Mouse (Mus musculus): ENCODE results near the gene Pnpo. TPM values are rescaled to one million over a fixed set of nuclear protein-coding genes. Genes with fewer than 3 reads are reported as not detected.
A peak's percentile ranks its signal among the peaks of the same experiment; 100 is the strongest.

Gene Pnpo
- 10 to 100 TPM; 11.3 to 12.9 TPM for total RNA-seq (2021)

DNA sequence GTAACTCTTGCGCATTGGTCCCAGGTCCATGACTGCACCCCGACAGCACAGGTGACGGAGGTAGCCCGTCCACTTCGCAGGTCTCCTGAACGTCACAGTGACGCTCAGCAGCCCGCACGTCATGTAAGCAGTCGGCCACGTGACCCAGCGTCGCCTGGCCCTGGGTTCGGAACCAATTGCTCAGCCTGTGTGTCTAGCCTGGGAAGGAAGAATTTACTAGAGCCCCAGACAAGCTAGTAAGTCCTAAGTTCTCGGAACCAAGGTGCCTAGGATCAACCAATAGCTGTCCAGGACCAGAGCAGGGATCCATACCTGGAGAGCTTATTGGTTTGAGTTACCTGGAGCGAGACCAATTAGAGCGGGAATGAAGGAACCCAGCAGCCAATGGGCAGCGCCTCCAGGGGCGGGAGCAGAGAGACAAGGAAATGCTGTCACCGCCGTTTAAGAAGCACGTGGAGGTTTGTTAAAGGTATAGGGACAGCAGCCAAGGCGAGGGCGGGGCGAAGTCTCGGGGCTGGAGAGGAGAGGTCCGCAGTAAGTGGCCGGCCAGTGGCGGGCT, at the start of gene Pnpo:
Gene Pnpo, minus strand, starts transcription at position 241 of the 559 bp plus-strand sequence.
- intact Hi-C loops (cut with DNase I): no loop called here
- peak; percentile 89 for DNase-seq (ENCODE audit: low spot score)

DNA sequence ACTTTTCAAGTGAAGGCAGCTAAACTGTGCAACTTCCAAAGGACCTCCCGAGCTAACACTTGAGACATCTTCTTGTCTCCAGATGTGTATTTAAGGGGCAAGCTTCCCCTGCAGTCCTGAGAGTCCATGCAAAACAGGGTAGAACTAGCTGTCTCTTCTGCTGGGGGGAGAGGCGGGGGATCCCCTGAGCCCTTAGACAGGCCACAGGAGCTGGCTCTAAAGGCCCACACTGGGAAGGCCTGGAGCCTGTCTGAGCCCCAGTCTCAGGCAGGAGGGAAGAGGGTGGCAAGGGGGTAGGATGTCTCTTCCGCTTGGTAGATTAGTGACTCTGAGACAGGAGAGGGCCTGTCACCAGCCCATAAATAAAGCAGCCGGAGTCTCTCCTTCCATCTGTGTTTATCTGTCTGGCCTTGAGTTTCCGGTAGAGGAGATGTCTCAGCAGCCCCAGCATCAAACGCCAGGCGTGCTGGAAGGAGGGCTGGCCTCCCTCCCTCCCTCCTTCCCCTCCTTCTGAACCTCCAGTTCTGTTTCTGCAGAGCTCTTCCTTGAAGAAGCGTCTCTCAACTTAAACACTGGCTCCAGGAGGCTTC, 49.0 kb upstream of the Pnpo start:
- DNase-seq (ENCODE audit: low spot score): no peak
- intact Hi-C loops (cut with DNase I): no loop called here

DNA sequence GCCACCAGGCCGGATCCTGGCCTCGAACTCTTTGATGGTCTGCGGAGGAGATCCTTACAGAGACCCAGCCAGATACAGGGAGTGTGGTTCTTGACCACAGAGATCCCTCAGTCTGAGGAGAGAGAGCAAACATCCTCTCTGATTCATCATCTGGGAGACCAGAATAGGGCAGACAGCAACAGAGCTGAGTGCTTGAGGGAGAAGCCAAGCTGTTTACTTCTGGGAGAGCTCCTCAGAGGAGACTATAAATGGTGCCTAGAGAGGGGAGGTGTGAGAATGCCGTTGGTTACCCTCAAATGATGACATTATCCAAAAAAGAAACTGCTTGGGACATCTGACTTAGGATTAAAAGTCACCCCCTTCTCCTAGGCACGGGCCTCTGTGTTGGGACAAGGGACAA, 47.7 kb upstream of the Pnpo start:
- no peak for DNase-seq (ENCODE audit: low spot score)
- intact Hi-C loops (cut with DNase I): no loop called here

DNA sequence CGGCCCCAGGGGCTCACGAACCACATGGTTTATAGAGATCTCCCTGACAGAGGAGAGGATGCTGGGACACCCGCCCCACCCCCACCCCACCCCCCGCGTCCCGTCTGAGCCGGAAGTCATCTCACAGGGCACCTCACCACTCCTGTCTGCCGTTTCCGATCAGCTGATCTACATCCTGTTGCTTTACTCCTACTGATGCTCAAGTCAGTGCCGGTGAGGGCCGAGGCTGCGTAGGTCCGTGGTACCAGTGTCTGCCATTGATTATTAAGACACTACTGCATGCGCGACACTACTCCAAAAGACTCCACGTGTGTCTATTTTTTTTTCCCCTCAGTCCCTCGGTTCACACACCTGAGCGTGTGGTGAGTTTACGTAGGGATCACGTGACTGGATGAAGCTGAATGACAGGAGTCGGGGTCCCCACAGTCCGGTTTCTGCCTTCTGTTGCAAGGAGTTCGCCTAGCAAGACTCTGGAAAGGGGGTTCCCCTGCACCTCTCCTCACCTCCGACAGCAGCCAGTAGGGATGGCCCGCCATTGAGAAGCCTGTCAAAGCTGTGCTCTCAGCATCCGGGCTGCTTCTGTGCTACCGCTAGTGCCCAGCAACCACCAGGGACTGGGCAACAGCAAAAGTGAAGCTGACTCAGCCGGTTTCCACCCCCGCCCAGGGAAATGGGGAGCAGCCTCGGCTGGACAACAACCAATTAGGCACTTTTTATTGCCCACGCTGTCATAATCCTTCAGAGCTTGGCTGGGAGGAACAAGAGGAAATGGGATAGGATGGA, 44.3 kb upstream of the Pnpo start:
- intact Hi-C loops (cut with DNase I): no loop called here
- DNase-seq (ENCODE audit: low spot score): no peak

DNA sequence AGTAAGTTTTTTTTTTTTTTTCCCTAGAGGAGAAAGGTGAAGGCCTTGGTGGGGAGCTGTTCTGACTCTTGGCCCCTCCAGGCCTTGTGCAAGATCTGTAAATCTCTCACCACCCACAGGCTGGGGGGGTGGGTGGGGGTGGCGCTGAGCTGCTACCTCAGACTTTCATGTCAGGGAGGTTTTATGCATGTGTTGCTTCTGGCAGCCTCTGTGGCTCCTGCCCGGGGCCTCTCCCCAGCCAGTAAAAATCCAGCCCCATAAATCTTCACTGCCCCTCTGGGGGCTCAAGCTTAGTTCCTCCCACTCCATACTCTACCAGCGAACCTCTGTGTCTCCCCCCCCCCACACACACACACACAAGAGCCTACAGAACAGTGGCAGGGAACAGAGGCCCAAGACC, 42.7 kb upstream of the Pnpo start:
- no peak for DNase-seq (ENCODE audit: low spot score)
- intact Hi-C loops (cut with DNase I): no loop called here

DNA sequence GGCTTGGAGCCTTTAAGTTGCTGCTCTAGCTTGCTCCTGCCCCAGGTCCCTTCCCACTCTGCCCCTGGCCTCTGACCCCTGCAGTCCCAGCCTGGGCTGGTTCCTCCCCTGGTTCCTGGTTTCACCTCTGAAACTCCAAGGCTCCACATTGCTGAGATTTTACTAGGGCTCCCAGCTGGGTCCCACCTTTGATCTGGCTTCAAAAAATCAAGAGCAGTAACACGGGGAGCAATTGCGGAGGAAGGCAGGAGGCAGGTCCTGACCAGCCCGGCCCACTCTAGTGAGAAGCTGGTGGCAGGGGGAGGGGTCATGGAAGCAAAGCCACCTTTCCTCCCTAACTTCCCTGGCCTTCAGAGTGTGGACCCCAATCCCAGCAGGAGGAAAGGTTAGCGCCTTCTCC, 41.1 kb upstream of the Pnpo start:
- intact Hi-C loops (cut with DNase I): loop anchor here (5.0 kb wide), 1 partner anchor 197 kb away; no protein-coding TSS in a partner anchor
- DNase-seq (ENCODE audit: low spot score): no peak

DNA sequence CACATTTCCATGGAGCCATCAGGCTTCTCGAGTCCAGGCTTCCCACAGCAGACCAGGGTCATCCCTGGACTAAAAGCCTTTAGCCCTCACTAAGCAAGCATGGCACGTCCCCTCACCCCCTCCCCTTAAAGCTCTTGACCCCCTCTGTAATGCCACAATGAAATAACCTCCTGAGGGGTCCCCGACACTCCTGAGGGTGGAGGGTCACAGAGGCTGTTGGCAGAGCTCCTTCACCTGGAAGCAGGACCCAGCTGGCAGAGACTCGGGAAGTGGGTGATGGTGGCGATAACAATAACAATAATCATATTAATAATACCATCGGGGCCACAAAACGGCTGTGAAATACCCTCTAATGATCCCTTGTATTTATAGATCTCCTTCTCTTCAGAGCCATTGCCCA, 39.1 kb upstream of the Pnpo start, which contains the start of gene Sp2:
Gene Sp2, minus strand, starts transcription at position 101 of the 400 bp plus-strand sequence.
- intact Hi-C loops (cut with DNase I): loop anchor here (1.0 to 5.0 kb wide), 2 partner anchors 40 to 199 kb away; no protein-coding TSS in a partner anchor
- no peak for DNase-seq (ENCODE audit: low spot score)

DNA sequence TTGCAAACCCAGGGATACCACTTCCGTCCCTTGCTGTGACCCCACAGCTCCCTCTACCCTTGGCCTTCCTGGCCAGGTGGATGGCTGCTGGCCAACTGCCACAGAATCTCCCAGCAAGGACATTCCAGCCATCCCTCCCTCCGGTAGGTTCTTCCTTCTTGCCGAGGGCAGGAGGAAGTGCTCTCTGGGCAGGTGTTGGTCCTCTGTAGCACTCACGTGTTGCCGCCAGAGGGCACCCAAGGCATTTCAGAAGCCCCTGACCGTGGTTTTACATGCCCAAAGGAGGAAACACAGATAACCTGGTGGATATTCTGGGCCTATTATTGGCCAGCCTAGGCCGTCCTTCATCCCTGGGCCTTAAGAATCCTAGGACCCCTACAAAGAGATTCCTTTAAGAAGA, 38.6 kb upstream of the Pnpo start:
- DNase-seq (ENCODE audit: low spot score): peak; percentile 49
- intact Hi-C loops (cut with DNase I): loop anchor here (1.0 to 5.0 kb wide), 2 partner anchors 41 to 200 kb away; no protein-coding TSS in a partner anchor

DNA sequence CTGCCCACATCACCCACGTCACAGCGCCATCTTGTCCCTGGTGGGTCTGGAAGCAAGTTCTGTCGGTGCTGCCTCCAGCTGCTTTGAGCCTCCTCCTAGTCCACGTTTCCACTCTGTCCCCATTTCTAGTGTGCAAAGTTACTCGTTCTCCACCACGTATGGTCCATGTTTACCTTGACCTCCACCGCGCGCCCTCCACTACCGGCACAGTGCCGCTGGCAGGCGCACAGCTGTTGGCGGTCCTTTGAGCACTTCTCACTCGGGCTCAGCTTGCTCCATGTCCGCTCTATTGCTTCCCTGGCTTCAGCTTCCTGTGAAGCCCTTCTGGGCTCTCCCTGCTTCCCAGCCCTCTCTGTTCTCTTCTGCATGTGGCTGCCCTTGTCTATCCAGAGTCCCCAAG, 37.7 kb upstream of the Pnpo start:
- no peak for DNase-seq (ENCODE audit: low spot score)
- intact Hi-C loops (cut with DNase I): loop anchor here (5.0 kb wide), 1 partner anchor 201 kb away; no protein-coding TSS in a partner anchor

DNA sequence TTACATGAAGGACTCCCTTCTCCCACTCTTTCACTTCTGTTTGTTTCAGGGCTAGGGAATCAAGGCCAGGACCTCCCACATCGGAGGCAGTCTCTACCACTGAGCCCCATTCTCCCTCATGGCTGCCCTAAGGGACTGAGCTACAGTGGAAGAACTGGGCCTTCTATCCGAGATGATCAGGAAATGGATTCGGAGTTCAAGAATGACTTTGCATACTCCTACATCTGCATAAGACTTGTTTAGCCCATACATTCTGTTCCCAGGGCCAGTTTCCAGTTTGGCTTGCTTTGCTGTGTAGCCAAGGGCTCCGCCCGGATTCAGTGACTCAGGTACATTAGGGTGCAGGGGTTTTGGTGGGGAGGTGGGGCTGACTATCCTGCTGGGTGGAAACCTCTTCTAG, 36.2 kb upstream of the Pnpo start:
- DNase-seq (ENCODE audit: low spot score): no peak
- intact Hi-C loops (cut with DNase I): loop anchor here (5.0 kb wide), 1 partner anchor 202 kb away; no protein-coding TSS in a partner anchor

DNA sequence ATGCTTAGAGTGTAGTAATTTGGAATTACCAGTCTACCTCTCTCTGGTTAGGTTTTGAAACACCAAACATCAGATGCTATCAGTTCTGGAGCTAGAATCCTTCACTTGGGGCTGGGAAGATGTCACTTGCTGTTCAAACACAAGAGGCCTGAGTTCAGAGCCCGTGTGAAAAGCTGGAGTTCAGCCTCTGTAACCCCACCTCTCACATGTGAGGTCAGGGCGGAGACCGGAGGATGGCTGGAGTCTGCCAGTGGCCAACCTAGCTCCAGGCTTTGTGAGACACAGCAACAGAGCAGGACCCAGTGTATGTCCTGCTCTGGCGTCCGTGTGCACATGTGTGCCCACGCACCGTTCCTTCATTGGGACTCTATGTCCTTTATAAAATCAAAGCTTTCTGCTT, 35.5 kb upstream of the Pnpo start:
- DNase-seq (ENCODE audit: low spot score): no peak
- intact Hi-C loops (cut with DNase I): no loop called here

DNA sequence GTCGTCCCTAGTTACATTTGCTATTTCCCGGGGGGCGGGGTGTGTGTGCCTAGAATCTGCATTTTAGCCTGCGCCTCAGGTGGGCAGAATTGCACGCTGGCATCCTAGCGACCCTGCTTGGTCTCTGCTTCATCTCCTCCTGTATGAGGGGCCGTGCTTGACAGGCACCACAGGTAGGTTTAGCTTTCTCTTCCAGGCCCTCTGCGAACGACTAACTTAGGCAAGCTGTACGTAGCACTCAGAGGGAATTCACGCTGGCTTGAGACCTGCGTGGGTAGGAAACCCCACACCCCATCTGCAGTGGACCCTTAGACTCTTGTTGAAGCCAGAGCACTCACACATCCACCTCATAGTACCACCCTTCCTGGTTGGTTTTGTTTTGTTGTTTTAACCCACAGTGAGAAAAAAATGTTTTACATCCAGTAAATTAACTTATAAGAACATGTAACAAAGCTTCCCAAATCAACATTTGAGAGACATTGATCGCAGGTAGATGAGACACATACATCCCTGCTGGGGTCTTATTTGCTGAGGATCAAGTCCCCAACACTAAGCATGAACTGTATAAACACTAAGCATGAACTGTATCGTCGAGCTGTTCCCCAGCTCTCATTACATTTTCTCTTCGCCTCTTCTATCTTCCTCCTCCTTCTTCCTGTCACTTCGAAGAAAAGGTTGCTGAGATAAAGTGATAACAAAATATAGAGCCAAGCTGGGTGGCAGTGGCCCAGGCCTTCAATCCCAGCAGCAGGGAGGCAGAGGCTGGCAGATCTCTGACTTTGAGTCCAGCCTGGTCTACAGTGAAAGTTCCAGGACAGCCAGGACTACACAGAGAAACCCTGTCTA, 34.8 kb upstream of the Pnpo start:
- DNase-seq (ENCODE audit: low spot score): no peak
- intact Hi-C loops (cut with DNase I): no loop called here

DNA sequence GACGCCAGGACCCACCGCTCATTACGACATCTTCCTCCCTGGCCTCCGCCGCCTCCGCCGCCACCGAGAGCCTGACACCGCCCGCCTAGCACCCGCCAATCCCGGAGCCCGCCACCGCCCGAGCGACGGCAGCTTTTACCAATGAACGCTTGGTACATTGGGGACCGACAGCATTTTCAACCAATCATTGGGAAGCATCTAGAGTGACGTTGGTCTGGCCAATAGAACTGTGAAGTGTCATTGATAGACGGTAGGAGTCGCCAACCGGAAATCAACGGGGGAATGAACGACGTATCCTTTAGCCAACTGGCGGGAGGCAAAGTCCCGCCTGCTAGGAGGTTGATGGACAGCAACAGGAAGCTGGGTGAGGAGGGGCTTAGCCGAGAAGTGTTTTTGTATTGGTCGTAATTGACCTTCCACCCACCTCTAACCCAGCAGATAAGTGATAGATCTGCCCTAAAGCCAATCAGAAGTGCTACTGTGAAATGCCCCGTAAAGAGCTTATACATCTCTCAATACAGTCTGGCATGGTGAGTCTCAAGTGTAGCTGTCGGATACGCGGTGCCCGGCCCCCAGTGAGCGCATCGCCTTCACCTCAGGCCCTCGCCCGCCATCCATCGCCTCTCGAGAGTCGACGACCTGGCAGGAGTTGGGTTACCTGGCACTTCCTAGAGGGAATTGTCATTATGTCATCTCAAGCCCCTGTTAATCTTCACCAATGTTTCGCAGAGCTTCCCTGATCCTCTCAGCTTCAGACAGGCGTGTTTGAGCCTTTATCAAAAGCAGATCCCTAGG, 34.0 kb upstream of the Pnpo start:
- intact Hi-C loops (cut with DNase I): no loop called here
- peak; percentile 100 for DNase-seq (ENCODE audit: low spot score)

DNA sequence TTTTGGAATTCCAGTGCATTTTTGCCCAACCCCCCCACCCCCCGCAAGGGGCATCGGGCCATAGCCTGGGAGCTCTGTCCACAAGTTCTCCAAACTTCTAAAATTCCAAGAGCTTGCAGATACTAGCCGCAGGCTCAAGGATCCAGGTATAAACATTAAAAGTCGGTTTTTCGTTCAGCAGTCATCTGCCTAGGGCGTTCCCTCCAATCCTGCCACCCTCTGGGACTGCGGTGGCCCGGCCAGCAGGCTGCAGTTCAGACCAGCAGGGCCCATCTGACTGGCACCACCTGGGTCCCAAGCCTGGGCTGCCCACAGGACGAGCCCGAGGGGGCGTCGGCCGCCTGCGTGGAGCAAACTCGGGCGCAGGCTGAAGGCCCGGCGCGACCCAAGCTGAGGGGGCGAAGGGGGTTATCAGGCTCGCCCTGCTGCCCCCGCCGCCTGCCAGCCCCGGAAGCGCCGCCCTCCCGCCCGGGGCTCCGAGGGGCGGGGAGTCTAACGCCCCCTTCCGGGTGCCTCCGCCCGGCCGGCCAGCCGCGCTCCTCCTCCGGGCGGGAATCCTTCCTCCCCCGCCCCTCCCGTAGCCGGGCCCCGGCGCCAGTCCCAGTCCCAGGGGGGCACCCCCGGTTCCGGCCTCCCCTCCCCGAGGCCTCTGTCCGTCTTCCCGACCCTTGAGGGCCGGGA, 33.3 kb upstream of the Pnpo start:
- intact Hi-C loops (cut with DNase I): no loop called here
- DNase-seq (ENCODE audit: low spot score): peak; percentile 83

DNA sequence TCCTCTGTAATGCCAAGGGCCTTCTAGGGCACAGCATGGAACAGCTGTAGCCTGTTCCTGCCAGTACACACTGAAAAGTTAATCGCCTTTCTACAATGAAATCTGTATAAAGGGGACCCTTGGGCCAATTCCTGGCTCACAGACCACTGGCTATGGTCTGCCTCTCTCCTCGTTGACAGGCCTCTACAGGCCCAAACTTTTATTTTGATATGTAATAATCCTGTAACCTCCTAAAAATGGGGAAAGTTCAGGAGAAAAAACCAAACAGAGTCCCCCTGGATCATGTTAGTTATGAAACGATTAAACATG, 32.5 kb upstream of the Pnpo start:
- intact Hi-C loops (cut with DNase I): no loop called here

DNA sequence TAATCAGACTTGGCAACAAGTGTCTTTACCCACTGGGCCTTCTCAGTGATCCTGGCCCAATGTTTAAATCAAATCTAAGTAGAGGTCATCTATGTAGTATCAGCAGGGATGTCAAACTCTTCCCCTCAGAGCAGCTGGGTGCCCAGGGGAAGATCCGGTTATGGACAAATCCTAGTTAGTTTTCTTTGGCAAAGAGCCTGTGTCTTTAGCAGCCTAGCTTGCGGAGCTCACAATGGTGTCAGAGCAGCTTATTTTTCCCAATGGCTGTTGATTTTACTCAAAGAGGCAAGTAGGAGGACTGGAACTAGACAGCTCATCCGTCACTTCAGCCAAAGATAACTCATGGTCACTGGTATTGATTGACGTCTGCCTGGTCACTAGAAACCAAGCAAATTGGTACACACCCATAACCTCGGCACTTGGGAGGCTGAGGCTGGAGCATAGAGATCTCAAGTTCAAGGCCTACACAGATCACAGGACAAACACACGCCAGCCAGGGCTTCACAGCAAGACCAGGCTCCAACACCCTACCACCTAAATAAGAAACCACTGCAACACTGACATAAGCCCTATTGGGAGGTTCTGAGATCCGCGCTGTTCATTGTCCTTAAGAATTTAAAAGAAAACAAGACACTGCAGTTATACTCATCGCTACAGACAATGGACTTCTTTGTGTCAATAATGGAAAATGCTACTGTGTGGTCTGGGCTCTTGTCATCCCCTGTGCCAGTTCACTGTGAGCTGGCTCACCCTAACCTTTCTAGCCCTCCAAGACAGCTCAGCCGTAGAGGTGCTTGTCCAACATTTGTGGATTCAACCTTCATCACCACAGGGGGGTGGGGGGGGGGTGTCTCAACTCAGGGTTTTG, 32.0 kb upstream of the Pnpo start:
- intact Hi-C loops (cut with DNase I): no loop called here

More for the DNA sequence above, 32.5 kb upstream of the Pnpo start:
- no peak for DNase-seq (ENCODE audit: low spot score)

DNA sequence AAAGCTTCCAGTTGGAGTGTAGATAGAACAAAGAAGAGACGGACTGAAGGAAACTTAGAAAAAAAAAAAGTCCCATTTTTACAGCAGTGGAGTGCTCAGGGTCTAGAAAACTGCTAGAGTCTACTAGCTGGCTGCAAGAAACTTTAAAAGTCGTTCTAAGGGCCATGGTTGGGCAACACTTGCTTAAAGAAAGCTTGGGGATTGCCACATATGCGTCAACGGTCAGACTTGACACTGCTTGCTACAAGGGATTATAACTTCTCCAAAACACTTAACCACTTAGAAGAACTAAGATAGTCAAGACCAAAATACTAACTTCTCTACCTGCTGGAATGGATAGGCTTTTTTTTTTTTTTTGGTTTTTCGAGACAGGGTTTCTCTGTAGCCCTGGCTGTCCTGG, 31.0 kb upstream of the Pnpo start:
- intact Hi-C loops (cut with DNase I): no loop called here
- DNase-seq (ENCODE audit: low spot score): no peak

More for the DNA sequence above, 32.0 kb upstream of the Pnpo start:
- DNase-seq (ENCODE audit: low spot score): no peak

DNA sequence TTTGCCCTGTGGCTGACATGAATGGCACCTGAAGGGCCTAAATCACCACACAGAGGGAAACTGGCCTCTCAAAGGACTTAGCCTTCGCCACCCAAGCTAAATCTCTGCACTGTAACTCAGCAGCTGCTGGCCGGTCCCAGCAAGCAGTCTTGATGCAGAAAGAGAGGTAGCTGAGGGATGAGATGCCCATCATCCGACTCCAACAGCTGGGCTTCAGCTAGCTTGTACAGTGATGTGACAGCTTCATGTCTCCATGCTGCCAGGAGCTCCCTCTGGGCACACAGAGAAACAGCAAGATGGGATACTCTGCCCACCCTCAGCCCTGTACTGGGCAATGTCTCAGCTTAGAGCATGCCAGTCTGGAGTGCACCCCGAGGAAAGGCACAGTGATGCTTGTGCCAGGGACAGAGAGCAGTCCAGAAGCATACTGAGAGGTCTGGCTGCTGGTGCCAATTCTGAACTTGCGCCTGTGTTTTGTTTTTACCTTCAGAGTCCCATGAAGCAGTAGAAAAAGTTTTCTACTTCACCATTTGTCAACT, 29.7 kb upstream of the Pnpo start:
- intact Hi-C loops (cut with DNase I): no loop called here
- DNase-seq (ENCODE audit: low spot score): no peak

Data from heart, postnatal 25 days (tissue).